Mouse (Mus musculus) A20 (cell line): ENCODE results near the gene Mcoln1.

Experiments used
- DNase-seq: peaks from one replicate; pipeline ENCODE4 v3.0.0-alpha.2; 2011; ENCODE audit warnings: low read depth, low spot score

The Mcoln1 gene

GRCm38 (mm10) chr8:3500235-3501090 is at the start of gene Mcoln1:
Gene Mcoln1, plus strand, starts transcription at chr8:3500457.
- peak; percentile 97 for DNase-seq

- DNase-seq: peak; percentile 62
These were observed 49.6 kb upstream of the Mcoln1 start for GRCm38 (mm10) chr8:3450670-3451069.

- no peak for DNase-seq
These were observed 48.3 kb upstream of the Mcoln1 start for GRCm38 (mm10) chr8:3451992-3452391.

- DNase-seq: no peak
These were observed 37.0 kb upstream of the Mcoln1 start for GRCm38 (mm10) chr8:3463248-3463647.

GRCm38 (mm10) chr8:3464309-3464708 is 35.9 kb upstream of the Mcoln1 start:
- DNase-seq: peak; percentile 79

GRCm38 (mm10) chr8:3467006-3467885 is 33.0 kb upstream of the Mcoln1 start, which contains the start of gene Pex11g:
Gene Pex11g, minus strand, starts transcription at chr8:3467680.
- DNase-seq: peak; percentile 97

- DNase-seq: peak; percentile 43
These were observed 32.2 kb upstream of the Mcoln1 start for GRCm38 (mm10) chr8:3467886-3468545.

GRCm38 (mm10) chr8:3468838-3469237 is 31.4 kb upstream of the Mcoln1 start:
- DNase-seq: peak; percentile 65

GRCm38 (mm10) chr8:3470562-3470961 is 29.7 kb upstream of the Mcoln1 start, which contains the start of gene Tex45:
Gene Tex45, plus strand, starts transcription at chr8:3470862.
- no peak for DNase-seq

GRCm38 (mm10) chr8:3475715-3476429 is 24.4 kb upstream of the Mcoln1 start:
- DNase-seq: no peak

- no peak for DNase-seq
These were observed 20.0 kb upstream of the Mcoln1 start for GRCm38 (mm10) chr8:3480221-3480785.

GRCm38 (mm10) chr8:3481605-3482004 is 18.7 kb upstream of the Mcoln1 start:
- peak; percentile 69 for DNase-seq

GRCm38 (mm10) chr8:3482240-3482740 is 18.0 kb upstream of the Mcoln1 start:
- no peak for DNase-seq

- DNase-seq: no peak
These were observed 16.7 kb upstream of the Mcoln1 start for GRCm38 (mm10) chr8:3483546-3483945.

- DNase-seq: no peak
These were observed 15.1 kb upstream of the Mcoln1 start for GRCm38 (mm10) chr8:3485192-3485591.

GRCm38 (mm10) chr8:3492901-3493844 is 7.1 kb upstream of the Mcoln1 start, which contains the start of gene Zfp358:
Gene Zfp358, plus strand, starts transcription at chr8:3493138.
- peak; percentile 61 for DNase-seq

GRCm38 (mm10) chr8:3493845-3494208 is 6.4 kb upstream of the Mcoln1 start:
- DNase-seq: no peak

GRCm38 (mm10) chr8:3495578-3496427 is 4.5 kb upstream of the Mcoln1 start:
- DNase-seq: no peak

GRCm38 (mm10) chr8:3496428-3496748 is 3.9 kb upstream of the Mcoln1 start:
- no peak for DNase-seq
